Mouse (Mus musculus): ENCODE results near the gene Tmem234. TPM values are rescaled to one million over a fixed set of nuclear protein-coding genes. Genes with fewer than 3 reads are reported as not detected.

Tmem234 gene
- total RNA-seq, 2 experiments from 2014 or later = 120 to 126 TPM

GRCm38 (mm10) chr4:129576863-129577491 lies 23.5 kb upstream of the Tmem234 start:
- ATAC-seq (replicated peaks; ENCODE audit: low FRiP score, low TSS enrichment, poor library complexity, severe bottlenecking) = peak; percentile 72

GRCm38 (mm10) chr4:129577688-129578087 lies 22.8 kb upstream of the Tmem234 start:
- ATAC-seq (replicated peaks; ENCODE audit: low FRiP score, low TSS enrichment, poor library complexity, severe bottlenecking) = no peak

GRCm38 (mm10) chr4:129578466-129578865 lies 22.0 kb upstream of the Tmem234 start, which contains the start of gene Fam167b:
Fam167b (minus strand) TSS chr4:129578549.
- ATAC-seq (replicated peaks; ENCODE audit: low FRiP score, low TSS enrichment, poor library complexity, severe bottlenecking) = no peak

DNA sequence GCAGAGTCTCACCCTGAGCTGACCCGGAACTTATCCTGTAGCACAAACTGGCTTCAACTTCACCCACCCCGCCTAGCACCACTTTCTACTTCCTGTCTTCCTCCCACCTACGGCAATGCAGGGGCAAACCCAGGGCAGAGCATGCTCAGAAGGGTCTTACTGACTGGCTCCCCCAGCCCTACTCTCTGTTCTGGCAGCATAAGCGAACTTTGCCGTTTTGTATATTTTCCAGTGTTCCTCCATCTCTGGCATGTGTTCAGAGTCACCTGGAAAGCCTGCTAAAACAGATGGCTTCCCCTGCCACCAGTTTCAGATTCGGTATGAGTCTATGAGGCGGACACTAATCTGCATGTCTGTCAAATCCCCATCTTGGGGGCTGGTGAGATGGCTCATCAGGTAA lies 20.1 kb upstream of the Tmem234 start:
- no peak for ATAC-seq (replicated peaks; ENCODE audit: low FRiP score, low TSS enrichment, poor library complexity, severe bottlenecking)

GRCm38 (mm10) chr4:129582251-129582650 lies 18.2 kb upstream of the Tmem234 start:
- no peak for ATAC-seq (replicated peaks; ENCODE audit: low FRiP score, low TSS enrichment, poor library complexity, severe bottlenecking)

GRCm38 (mm10) chr4:129584370-129584769 lies 16.1 kb upstream of the Tmem234 start:
- ATAC-seq (replicated peaks; ENCODE audit: low FRiP score, low TSS enrichment, poor library complexity, severe bottlenecking) = no peak

DNA sequence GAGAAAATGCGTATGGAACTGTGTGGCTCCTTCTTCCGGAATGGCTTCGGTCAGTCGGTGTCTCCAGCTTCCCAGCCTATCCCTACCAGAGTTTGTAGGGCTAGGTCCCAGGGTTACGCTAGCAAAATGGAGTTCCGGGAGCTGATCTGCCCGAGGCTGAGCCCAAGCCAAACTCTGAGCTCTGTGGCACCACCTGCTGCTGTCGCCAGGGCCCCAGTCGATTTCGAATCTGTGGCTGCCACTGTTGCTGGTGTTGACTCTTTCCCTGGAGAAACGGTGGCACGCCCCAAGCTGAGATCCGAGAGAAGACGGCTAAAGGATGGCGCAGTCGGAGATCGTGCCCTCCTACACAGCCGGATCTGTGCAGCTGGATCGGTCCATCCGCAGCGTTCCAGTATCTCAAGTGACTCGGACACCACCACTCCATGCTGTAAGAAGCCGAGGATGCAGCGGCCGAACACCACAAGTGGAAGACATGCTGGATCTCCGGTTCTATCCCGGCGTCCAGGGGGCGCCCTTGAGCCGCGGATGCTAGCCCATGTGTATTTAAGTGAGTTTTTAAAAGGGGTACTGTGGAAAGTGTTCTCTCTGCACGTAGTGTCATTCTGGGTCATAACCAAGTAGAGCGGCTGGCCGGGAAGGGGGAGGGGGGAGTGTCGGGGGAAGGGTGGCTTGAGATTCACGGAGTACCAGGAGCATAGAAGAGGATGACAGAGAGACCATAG lies 15.4 kb upstream of the Tmem234 start:
- peak; percentile 94 for ATAC-seq (replicated peaks; ENCODE audit: low FRiP score, low TSS enrichment, poor library complexity, severe bottlenecking)

GRCm38 (mm10) chr4:129585773-129586172 lies 14.7 kb upstream of the Tmem234 start:
- no peak for ATAC-seq (replicated peaks; ENCODE audit: low FRiP score, low TSS enrichment, poor library complexity, severe bottlenecking)

- ATAC-seq (replicated peaks; ENCODE audit: low FRiP score, low TSS enrichment, poor library complexity, severe bottlenecking) = no peak
Observed at GRCm38 (mm10) chr4:129586943-129587342, 13.5 kb upstream of the Tmem234 start.

- ATAC-seq (replicated peaks; ENCODE audit: low FRiP score, low TSS enrichment, poor library complexity, severe bottlenecking) = 0 out of 2 replicates have a peak, but pooled peaks have one; percentile 31
Observed at GRCm38 (mm10) chr4:129588865-129589264, 11.6 kb upstream of the Tmem234 start.

GRCm38 (mm10) chr4:129608426-129609025 lies 8.1 kb downstream of the Tmem234 start:
- ATAC-seq (replicated peaks; ENCODE audit: low FRiP score, low TSS enrichment, poor library complexity, severe bottlenecking) = peak; percentile 90

- ATAC-seq (replicated peaks; ENCODE audit: low FRiP score, low TSS enrichment, poor library complexity, severe bottlenecking) = no peak
Observed at GRCm38 (mm10) chr4:129609139-129609631, 8.7 kb downstream of the Tmem234 start.

- no peak for ATAC-seq (replicated peaks; ENCODE audit: low FRiP score, low TSS enrichment, poor library complexity, severe bottlenecking)
Observed at GRCm38 (mm10) chr4:129610026-129610425, 9.6 kb downstream of the Tmem234 start.

GRCm38 (mm10) chr4:129610472-129610871 lies 10.0 kb downstream of the Tmem234 start:
- no peak for ATAC-seq (replicated peaks; ENCODE audit: low FRiP score, low TSS enrichment, poor library complexity, severe bottlenecking)

DNA sequence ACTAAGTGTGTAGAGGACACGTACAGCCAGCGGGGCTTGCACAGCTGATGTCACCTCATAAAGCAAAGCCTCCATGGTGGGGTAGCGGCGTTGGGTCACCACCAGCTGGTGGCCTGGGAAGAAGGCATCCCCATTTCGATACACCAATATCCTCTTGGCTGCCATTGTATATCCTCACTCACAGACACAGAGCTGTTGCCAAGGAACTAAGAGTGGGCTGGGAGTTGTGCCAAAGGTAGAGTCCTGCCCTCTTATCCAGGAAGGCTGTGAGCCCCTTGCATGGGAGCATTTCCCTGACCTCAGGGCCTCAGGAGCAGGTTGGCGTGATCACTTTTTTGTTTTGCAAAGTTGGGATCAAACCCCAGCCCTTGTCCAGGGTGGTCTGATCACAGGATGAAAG lies 13.6 kb downstream of the Tmem234 start, which contains the start of gene Dcdc2b:
Gene Dcdc2b (minus strand): TSS at position 165 of the 400 bp plus-strand sequence.
- ATAC-seq (replicated peaks; ENCODE audit: low FRiP score, low TSS enrichment, poor library complexity, severe bottlenecking) = no peak

DNA sequence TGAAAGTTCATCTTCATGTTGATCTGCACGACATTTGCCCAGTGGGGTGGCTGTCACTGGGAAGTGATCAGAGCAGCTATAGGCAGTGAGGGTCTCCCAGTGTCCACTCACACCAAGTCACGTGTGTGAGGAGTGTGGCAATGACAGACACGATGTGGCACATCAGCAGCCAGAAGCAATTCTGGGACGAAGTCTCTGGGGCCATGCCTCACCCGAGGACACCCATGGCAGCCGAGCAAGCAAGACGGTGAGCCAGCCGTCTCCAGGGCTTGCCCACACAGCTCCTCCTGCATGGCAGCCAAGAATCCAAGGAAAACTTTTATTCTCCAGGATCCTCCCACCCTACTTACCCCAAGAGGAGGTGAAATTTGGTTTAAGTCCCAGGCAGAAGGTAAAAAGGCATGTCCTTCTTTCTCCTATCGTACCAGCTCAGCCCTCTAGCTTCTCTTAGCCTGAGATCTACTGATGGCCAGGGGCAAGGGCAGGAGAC lies 15.4 kb downstream of the Tmem234 start:
- no peak for ATAC-seq (replicated peaks; ENCODE audit: low FRiP score, low TSS enrichment, poor library complexity, severe bottlenecking)

- no peak for ATAC-seq (replicated peaks; ENCODE audit: low FRiP score, low TSS enrichment, poor library complexity, severe bottlenecking)
Observed at GRCm38 (mm10) chr4:129616631-129617030, 16.2 kb downstream of the Tmem234 start.

- ATAC-seq (replicated peaks; ENCODE audit: low FRiP score, low TSS enrichment, poor library complexity, severe bottlenecking) = no peak
Observed at GRCm38 (mm10) chr4:129617121-129617641, 16.7 kb downstream of the Tmem234 start.

GRCm38 (mm10) chr4:129618031-129618430 lies 17.6 kb downstream of the Tmem234 start:
- no peak for ATAC-seq (replicated peaks; ENCODE audit: low FRiP score, low TSS enrichment, poor library complexity, severe bottlenecking)
